Mouse (Mus musculus): ENCODE measurements around the gene Fhl3. TPM values are rescaled to one million over a fixed set of nuclear protein-coding genes. Genes with fewer than 3 reads are reported as not detected.

Gene Fhl3
- 1 to 10 TPM; 1.5 to 1.8 TPM for total RNA-seq (2021)

GRCm38 (mm10) chr4:124700248-124700971 is at the start of gene Fhl3:
Fhl3 (plus strand) TSS chr4:124700701.
- no peak for DNase-seq (ENCODE audit: low spot score in 2 of 2)
- intact Hi-C loops (cut with DNase I) = no loop called here

- intact Hi-C loops (cut with DNase I) = no loop called here
- DNase-seq (ENCODE audit: low spot score in 2 of 2) = no peak
These were observed 47.6 kb upstream of the Fhl3 start for GRCm38 (mm10) chr4:124652886-124653285.

- DNase-seq (ENCODE audit: low spot score in 2 of 2) = peak in 1 of 2 experiments; percentile 26
- intact Hi-C loops (cut with DNase I) = loop anchor here (2.0 to 5.0 kb wide), 3 partner anchors 62 to 514 kb away; no protein-coding TSS in a partner anchor
These were observed 44.0 kb upstream of the Fhl3 start, which contains the start of gene Pou3f1 for GRCm38 (mm10) chr4:124656518-124656853. Pou3f1 (plus strand) TSS chr4:124656807.

GRCm38 (mm10) chr4:124656854-124657650 is 43.4 kb upstream of the Fhl3 start:
- DNase-seq (ENCODE audit: low spot score in 2 of 2) = peak; percentile 86 to 92
- intact Hi-C loops (cut with DNase I) = loop anchor here (2.0 to 5.0 kb wide), 3 partner anchors 62 to 515 kb away; no protein-coding TSS in a partner anchor

- intact Hi-C loops (cut with DNase I) = loop anchor here (2.0 to 5.0 kb wide), 3 partner anchors 63 to 515 kb away; no protein-coding TSS in a partner anchor
- no peak for DNase-seq (ENCODE audit: low spot score in 2 of 2)
These were observed 42.7 kb upstream of the Fhl3 start for GRCm38 (mm10) chr4:124657781-124658180.

- peak in 1 of 2 experiments; percentile 43 for DNase-seq (ENCODE audit: low spot score in 2 of 2)
- intact Hi-C loops (cut with DNase I) = loop anchor here (5.0 kb wide), 2 partner anchors 81 to 516 kb away; no protein-coding TSS in a partner anchor
These were observed 42.1 kb upstream of the Fhl3 start for GRCm38 (mm10) chr4:124658412-124658851.

GRCm38 (mm10) chr4:124659251-124660217 is 41.0 kb upstream of the Fhl3 start:
- intact Hi-C loops (cut with DNase I) = loop anchor here (5.0 kb wide), 4 partner anchors 82 to 517 kb away; no protein-coding TSS in a partner anchor
- no peak for DNase-seq (ENCODE audit: low spot score in 2 of 2)

GRCm38 (mm10) chr4:124660603-124661002 is 39.9 kb upstream of the Fhl3 start:
- DNase-seq (ENCODE audit: low spot score in 2 of 2) = no peak
- intact Hi-C loops (cut with DNase I) = loop anchor here (5.0 kb wide), 2 partner anchors 263 to 333 kb away; no protein-coding TSS in a partner anchor

GRCm38 (mm10) chr4:124663034-124663433 is 37.5 kb upstream of the Fhl3 start:
- intact Hi-C loops (cut with DNase I) = loop anchor here (2.0 to 5.0 kb wide), 3 partner anchors 266 to 434 kb away; no protein-coding TSS in a partner anchor
- DNase-seq (ENCODE audit: low spot score in 2 of 2) = no peak

GRCm38 (mm10) chr4:124664185-124664584 is 36.3 kb upstream of the Fhl3 start:
- peak in 1 of 2 experiments; percentile 37 for DNase-seq (ENCODE audit: low spot score in 2 of 2)
- intact Hi-C loops (cut with DNase I) = loop anchor here (5.0 kb wide), 2 partner anchors 267 to 337 kb away; no protein-coding TSS in a partner anchor

- intact Hi-C loops (cut with DNase I) = loop anchor here (5.0 kb wide), 2 partner anchors 267 to 337 kb away; no protein-coding TSS in a partner anchor
- peak in 1 of 2 experiments; percentile 47 for DNase-seq (ENCODE audit: low spot score in 2 of 2)
These were observed 35.9 kb upstream of the Fhl3 start for GRCm38 (mm10) chr4:124664604-124665003.

- no peak for DNase-seq (ENCODE audit: low spot score in 2 of 2)
- intact Hi-C loops (cut with DNase I) = no loop called here
These were observed 32.9 kb upstream of the Fhl3 start for GRCm38 (mm10) chr4:124667476-124668033.

GRCm38 (mm10) chr4:124668078-124668477 is 32.4 kb upstream of the Fhl3 start:
- intact Hi-C loops (cut with DNase I) = no loop called here
- no peak for DNase-seq (ENCODE audit: low spot score in 2 of 2)

- DNase-seq (ENCODE audit: low spot score in 2 of 2) = no peak
- intact Hi-C loops (cut with DNase I) = no loop called here
These were observed 30.3 kb upstream of the Fhl3 start for GRCm38 (mm10) chr4:124670232-124670631.

GRCm38 (mm10) chr4:124671583-124671982 is 28.9 kb upstream of the Fhl3 start:
- intact Hi-C loops (cut with DNase I) = no loop called here
- DNase-seq (ENCODE audit: low spot score in 2 of 2) = no peak

GRCm38 (mm10) chr4:124672347-124673320 is 27.9 kb upstream of the Fhl3 start:
- DNase-seq (ENCODE audit: low spot score in 2 of 2) = peak in 1 of 2 experiments; percentile 41
- intact Hi-C loops (cut with DNase I) = no loop called here

- intact Hi-C loops (cut with DNase I) = loop anchor here (5.0 kb wide), 1 partner anchor 737 kb away; no protein-coding TSS in a partner anchor
- no peak for DNase-seq (ENCODE audit: low spot score in 2 of 2)
These were observed 26.0 kb upstream of the Fhl3 start for GRCm38 (mm10) chr4:124674334-124675032.

Measured in left cerebral cortex, postnatal 25 days (tissue).